Mouse (Mus musculus): ENCODE results near the gene Ric8b.

Gene Ric8b

DNA sequence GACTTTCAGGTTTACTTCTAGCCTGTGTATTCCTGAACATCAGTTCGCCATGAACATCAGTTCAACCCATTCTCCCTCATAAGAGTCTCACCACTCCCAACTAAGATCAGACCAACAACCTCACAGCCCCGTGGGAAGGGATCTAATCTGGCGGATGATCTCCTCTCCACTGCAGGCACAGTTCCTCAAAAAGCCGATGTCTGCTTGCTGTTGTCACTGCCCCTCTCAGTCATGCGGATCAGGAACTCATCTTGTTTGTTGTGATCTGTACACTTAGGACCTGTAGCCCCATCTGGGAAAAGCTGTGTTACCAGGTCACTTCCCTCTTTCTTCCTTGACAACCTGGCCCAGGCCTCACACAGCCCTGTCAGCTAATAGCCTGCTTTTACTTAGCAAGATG, 45.7 kb downstream of the Ric8b start:
- DNase-seq: no peak

DNA sequence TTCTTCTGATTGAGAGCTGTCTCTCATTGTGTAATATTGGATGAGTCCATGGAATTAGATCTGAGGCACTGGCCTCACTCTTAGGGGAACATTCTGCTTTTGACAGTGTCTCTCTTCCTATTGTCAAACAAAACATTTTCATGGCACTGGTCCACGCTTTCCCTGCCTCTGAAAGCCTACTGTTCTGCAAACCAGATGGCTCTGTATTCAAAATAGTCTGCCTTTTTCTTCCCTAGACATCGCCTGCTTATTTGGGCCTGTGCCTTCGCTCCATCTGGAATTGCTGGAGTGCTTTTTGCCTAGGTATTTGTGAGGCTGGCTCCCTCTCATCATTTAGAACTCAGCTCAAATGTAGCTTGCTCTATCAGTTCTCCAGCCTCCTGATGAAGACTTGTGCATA, 46.3 kb downstream of the Ric8b start:
- DNase-seq: peak; percentile 91

DNA sequence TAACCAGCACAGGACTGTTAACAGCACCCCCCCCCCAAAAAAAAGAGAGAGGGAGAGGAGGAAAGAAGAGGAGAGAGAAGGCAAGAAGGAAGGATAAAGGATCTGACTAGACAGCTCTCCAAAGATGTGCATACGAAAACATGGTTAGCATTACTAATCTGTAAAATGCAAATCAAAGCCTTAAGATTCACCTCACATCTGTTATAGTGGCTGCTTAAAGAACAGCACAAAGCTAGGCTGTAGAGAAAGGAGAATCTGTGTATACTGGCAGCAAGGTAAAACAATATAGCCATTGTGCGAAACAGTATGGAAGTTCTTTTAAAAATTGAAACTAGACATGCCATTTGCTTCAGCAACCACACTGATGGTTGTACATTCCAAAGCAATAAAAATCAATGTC, 49.1 kb downstream of the Ric8b start:
- DNase-seq: no peak

DNA sequence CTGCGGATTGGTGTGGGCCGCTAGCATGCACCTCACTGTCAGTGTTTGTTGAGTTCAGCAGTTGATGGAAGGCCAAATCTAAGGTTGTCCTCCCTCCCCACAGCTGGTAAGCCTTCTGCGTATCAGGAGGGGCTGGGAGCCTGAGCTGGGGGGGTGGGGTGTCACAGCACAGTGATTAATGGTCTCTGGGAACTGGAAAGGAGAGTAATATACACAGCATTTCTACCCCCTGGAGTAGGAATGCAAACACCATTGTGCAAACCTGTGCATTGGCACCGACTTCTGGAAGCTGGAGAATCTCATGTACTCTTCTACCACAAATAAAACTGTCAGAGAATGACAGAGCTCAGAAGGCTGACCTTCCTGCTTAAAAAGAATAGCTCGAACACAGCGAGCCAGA, 50.2 kb downstream of the Ric8b start:
- no peak for DNase-seq

DNA sequence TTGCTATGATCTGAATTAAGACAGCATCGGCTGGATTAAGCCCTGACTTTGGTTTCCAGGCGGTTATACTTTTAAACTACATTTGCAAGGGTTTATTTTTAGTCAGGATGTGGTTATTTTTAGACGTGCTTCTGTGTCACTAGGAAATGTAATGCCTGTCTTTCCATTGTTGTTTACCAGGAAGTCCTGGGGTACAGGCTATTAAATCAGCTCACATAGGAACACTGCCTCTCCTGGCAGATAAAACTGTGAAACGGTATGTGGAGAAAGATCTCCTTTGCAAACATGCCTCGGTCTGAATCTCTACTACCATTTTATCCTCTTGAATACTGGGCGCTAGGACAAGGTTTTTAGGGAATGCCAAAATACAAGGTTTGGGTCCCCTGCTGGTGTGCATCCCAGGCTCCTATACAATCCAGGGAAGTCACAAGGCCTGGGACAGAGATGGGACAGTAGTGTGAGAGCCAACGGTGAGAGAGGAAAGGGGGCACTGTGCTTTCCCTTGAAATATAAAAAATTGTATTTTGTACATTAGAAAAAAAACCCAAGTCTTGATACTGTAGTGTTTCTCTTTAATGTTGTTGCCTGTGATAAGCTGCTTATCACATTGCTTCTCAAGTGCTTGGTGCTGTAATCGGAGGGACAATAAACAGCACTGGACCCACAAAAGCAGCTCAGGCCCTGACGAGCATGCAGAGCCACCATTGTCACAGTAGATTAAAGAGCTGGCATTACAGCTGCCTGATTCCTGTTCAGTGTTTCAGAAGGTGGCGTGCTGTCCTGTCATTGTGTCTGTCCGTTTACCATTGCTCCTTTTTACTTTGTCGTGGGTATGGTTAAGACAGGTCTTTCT, 51.7 kb downstream of the Ric8b start:
- DNase-seq: peak; percentile 44

DNA sequence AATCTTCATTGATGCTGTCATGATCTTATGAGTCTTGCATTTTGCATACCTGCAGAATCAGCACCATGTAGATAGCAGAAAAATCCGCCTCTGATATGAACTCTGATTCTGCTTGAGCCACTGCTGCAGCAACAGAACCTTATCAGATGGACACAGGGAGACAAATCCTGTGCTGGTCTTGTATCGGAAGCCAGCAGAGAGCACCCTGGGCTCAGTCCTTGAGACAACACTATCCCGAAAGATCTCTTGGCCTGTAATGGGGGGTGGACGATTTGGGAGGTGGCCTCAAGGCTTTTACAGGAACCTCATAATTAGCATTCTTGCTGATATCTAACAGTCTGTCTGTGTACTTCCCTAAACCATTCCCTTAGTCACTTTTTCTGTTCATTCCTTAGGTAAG, 57.8 kb downstream of the Ric8b start:
- DNase-seq: no peak

DNA sequence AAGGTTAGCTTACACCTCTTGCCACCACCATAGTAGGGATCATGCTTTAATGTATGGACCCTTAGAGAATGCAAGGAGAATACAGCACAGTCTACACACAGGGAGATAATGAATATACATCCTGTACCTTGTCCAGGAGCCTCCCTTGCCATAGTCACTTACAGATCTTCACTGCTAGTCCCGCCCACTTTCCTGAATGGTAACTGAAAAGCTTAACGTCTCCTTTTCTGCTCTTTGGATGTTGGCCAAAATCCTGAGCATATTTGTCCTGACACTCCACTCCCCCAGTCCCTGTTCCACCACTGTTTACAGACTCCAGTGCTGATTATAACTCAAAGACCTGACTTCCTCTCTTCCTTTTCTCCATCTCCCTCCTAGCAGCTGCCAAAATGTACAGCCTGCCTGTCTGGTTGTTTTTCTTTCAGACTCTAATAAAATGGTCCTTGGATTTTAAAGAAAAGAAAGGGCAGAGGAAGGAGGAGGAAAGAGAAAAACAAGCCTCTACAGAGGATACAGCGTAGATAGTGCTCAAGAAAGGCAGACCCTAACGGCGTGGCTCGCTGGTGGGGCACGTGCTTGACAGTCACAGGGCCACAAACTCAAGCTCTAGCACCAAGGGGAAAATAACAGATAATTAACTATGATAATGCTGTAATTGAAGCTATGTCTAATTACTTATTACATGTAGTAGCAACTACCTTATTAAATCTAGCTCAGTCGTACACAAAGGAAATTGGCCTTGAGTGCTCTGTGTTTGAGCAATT, 59.4 kb downstream of the Ric8b start:
- no peak for DNase-seq

DNA sequence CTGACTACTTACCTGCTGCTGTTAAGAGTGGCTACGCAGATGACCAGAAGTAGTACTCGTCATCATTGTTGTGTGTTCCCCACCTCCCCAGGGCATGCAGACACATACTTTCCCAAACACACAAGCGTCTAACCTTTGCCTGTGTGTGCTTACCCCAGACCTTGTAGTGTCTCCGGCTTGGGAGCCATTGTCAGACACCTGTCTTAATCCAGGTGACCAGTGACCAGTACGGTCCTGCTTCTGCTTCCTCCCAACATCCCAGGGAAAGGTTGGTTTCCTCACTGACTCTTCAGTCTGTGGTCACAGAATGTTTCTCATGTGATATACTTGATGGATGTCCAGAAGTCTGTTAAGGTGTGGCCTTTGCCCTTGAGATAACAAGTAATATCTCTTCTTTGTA, 62.9 kb downstream of the Ric8b start:
- DNase-seq: no peak

DNA sequence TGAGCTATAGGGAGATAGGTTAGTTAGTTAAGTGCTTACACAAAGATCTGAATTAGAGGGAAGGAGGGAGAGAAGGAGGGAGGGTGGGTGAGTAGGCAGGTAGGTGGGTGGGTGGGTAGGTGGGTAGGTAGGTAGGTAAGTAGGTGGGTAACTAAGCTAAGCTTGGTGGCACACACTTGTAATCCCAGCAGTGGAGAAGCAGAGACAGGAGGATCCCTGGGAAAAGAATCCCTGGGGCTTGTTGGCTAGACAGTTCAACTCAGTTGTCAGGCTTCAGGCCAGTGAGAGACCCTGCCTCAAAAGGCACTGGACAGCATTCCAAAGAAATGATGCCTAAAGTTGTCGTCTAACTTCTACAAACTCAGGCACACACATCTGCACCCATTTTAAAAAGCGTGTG, 64.0 kb downstream of the Ric8b start:
- DNase-seq: no peak

DNA sequence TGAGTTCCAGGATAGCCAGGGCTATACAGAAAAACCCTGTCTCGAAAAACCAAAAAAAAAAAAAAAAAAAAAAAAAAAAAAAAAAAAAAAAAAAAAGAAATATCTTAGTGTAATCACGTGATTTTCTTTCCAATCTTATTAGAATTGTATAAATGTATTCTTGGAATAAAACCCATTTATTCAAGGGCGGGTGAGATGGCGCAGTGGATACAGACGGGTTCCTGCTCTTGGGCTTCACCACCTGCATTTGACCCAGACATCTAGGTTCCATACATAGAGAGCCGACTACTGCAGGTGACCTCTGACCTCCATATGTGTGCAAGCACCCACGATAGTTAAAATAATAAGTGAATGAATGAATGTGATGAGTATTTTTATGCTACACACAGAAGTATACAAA, 65.3 kb downstream of the Ric8b start:
- no peak for DNase-seq

DNA sequence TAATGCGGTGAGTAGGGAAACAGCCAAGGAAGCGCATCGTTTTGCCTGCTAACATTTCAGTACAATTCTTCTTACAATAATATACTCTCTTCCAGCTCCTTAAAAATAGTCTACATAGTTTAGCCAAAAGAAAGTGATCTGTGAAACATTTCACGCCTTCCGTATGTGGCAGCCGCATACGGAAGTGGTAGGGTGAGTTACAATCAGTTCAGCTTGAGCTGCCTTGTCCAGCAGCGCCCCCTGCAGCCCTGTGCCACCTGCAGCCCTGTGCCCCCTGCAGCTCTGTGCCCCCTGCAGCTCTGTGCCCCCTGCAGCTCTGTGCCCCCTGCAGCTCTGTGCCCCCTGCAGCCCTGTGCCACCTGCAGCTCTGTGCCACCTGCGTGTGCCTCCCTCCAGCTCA, 68.5 kb downstream of the Ric8b start:
- DNase-seq: no peak

DNA sequence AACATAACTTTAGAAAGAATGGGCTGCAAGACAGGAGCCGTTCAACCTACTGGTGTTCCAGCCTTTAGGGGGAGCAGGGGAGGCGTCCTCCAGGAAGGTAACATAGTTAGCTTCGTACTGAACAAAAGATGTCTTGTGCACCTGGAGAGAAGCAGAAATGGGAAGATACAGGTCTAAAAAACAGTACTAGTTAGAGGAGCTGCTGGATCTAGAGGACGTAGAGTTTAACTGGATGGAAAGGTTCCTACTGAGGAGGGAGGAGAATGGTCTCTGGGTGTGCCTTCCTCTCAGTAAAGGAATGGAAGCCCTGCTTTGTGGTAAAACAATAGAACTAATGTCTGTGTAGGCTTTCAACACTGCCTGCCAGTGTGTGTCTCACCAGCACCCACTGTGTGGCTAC, 70.2 kb downstream of the Ric8b start:
- no peak for DNase-seq

DNA sequence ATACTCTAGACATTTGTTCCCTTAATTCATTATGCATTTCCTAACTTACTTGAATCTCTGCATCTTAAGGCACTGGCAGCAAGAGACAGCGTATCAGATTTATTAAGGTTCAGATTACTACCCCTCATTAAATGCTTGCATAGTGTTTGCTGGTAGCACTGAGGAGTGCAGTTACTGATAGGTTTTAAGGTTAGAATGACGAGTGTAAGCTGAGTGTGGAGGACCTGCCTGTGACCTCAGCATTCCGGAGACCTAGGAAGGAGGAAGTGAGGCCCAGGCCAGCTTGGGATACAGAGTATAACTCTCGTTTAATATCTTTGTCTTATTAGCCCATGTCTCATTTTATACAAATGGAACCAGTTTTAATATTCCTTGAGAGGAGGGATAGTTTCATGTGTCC, 71.2 kb downstream of the Ric8b start:
- no peak for DNase-seq

DNA sequence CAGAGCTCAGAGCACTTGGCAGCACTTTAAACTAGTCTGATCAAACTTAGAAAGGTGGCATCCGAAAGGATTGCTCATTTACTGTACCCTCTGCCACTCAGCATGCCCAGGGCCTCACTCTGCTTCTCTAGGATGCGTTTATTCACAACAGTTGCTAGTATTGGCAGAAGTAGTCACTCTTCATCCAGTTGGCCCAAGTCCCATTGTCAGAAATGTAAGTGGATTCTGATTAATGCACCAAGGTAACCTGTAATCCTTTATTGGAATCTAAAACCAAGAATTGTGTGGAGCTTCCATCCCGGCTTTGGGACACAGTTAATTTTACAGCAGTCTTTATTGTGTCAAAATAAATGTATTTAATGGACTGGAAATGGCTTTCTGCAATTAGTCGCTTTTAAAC, 76.9 kb downstream of the Ric8b start:
- DNase-seq: peak; percentile 48

DNA sequence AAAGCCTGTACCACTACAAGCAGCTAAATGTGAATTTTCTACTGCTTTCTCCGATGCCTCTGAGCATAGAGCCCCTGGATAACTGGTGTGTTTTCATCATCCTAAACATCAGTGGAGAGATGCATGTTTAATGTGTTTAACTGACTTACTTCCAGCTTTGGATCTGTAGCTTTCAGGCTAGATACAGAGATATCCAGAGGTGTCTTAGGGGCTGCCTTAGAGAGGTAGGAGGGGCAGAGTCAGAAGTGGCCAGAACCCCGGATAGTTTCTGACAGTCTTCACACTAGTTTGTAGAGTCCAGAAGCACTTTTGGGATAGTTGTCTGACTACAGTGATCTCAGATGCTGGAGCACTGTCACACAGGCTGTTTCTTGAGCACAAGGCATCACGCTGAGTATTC, 77.6 kb downstream of the Ric8b start:
- no peak for DNase-seq

DNA sequence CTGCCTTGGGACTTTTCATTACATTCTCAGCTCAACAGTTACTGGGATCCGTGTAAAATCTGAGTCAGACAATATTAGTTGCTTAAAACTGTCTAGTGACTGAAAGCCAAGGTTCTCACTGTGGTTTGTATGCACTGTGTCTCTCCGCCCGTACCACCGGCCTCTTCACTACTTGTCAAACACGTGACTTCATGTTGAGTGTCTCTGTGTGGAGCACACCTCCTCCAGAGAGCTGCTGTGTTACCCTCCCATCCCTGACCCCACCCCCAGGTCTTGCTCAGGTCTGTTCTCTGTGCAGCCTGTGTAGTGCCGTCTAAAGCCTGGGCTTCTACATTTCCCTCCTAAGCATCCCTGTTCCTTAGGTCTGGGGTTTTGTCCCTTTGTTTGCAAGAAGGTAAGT, 79.0 kb downstream of the Ric8b start:
- no peak for DNase-seq

DNA sequence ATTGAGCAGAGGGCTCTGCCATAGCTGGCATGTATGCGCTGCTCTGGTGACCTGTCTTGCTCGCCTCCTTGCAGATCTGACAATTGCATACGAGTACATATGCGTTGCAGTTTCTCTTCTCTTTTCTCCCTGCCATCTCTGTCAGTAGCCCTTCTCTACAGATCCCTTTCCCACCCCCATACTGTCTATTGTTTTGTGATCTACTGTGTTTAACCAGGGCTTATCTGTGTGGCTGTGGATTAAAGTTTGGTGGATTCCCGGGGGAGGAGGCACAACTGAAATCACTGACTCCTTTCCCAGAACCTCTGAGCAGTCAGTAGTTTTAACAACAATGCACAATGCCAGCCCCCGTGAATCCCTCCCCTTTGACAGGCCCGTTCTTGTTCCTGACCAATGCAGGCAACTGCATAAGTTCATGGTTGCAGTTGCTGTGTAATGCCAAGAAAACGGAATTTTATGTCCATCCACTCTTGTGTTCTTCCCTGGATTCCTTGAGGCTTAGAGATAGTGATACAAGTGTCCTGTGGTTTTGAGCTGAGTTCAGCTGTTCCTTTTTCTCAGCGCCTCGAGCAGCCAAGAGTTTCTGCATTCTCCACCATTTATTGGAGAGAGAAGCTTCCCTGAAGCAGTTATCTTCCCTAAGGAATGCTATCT, 80.3 kb downstream of the Ric8b start:
- no peak for DNase-seq

DNA sequence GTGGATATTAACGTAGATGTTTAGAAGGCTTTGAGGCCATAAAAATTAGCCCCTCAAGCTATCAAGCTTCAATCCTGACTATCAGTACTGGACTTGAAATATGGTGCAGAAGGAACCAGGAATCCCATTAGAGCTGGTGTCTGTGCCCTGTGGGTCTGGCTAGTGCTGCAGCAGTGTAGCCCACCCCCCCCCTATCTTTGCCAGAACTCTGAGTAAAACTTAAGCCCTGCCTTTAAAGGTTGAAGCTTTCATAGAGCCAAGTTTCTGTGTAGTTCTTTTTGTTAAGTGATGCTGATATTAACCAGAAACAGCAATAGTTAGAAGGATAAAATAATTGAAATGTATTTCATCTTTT, 80.8 kb downstream of the Ric8b start:
- DNase-seq: no peak

DNA sequence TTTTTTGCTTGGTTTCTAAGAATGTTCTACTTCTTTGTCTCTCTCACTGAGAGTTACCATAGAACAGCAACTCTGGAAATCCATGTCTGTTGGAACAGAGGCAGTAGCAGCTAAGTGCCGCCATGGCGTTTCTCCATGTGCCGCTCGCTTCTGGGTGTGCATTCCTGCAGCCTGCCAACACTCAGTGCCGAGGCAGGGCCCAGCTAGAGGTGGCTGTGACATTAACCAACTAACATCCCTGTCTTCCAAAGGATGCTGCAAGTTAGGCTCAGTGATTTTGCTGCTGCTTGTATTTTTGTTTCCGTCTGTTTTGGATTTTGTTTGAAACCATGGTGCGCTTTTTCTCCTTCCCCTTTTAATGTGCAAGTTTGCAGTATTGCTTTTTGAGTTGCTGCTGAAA, 84.5 kb downstream of the Ric8b start:
- DNase-seq: no peak

DNA sequence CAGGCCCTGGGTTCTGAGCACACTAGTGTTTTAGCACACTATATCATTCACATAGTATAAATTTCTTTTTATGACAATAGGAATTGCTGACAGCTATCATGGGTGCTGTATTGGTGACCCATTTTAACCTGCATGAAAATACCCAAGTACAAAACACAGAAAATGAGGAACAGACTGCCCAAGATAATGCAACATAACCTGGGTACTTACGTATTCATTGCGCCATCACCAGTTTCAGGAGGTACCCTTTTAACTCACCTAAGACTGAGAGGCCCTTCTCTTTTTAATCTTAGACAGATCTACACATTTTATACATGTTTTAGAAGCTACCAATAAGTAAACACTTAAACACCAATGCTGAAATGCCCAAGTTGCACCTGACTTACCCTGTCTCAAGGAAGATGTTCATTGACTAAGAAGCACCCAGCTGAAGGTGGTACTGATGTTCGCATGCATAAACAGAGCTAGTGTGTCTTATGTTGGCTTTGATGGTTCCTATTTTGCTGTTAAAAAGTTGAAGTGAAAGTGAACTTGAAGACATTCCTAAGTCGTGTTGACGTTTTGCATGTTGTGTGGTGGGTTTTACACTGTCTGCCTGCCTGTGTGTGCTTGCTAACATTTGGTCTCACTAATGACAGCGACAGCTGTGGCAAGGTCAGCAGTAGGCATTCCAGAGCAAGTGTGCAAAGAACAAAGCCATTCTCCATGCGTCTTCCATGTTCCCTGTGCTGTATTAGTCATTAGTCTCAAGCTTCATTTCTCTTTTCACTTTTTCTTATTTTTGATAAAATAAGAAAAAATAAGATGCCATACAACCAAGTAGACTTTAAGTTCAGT, 86.0 kb downstream of the Ric8b start:
- DNase-seq: no peak

DNA sequence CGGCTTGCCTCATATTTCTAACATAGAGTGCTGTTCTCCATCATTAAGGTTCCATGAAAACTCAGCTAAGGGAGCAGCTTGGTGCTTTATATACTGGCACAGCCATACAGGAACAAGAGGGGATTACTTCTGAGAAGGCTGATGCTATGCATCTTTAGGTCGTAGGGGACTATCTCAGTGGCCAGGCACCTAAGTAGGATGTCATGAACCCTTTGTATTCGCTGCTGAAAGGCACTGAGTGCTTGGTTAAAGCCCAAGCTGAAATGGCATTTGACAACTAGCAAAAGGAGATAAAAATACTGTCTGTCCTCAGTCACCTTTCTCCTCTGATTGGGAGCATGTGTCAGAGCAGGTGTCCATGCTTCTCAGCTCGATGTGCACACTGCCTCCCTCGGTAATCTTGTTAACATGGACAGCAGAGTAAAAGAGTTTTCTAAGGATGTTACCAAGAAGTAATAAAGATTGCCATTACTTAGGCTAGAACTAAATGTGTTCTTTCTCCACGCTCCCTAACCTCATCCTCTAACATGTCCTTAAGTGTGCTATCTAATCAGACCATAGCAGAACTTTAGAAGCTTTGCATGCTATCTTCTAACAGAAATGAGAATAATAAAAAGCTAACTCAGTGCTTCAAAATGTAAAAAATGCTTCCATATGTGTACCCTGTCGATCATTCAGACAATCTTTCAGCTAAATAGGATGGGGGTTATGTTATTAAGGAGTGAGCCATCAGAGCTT, 89.3 kb downstream of the Ric8b start:
- DNase-seq: no peak
